Comparison of ENCODE assay signal across 10 mouse cellular contexts in the genomic region with DNA sequence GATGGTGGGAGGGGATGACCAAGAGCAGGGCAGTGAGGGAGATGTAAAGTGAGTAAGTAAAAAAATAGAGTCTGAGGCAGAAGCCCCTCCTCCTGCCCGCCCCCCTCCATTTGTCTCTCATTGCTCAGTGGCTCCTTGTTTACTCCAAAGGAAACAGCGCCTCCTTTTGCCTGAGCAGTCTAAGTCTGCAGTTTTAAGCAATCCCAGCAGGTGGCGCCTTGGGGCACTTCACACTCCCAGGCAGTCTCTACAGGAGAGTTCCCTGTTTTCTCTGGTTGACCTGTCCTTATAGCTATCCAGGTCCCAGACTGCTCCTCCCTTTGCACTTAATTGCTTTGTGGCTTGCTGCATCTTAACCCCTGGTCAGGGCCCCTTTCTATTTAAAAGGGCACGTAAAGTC. TPM values are rescaled to one million over a fixed set of nuclear protein-coding genes. Genes with fewer than 3 reads are reported as not detected.
DNase-seq lines count a peak whose midpoint lies in the region; ATAC-seq and TF ChIP-seq lines count a peak whose summit lies in the region.
"Had no signal": no experiment of that assay in that cellular context is flagged by ENCODE, and none has a peak within 500 bp of the region (broad histone marks: within the 10 kb centered on the region; RNA-seq: fewer than 3 reads in every experiment).

No protein-coding gene starts in this region.

- intact Hi-C loops in gastrocnemius, adult 2 months (cut with DNase I): loop anchor here (2.0 kb wide), 1 partner anchor 334 kb away; no protein-coding TSS in a partner anchor

- no peak overlapping the region for H3K4me2 ChIP-seq in hindbrain, embryonic 16.5 days (ENCODE audit: low read length)
- no peak overlapping the region for H3K4me2 ChIP-seq in midbrain, embryonic 14.5 days (ENCODE audit: low read length)
- H3K4me2 ChIP-seq: embryonic facial prominence, embryonic 13.5 days; limb, embryonic 13.5 days had no signal

- peak; percentile 77 for TF ChIP-seq CTCF in gastrocnemius, adult 2 months (IDR thresholded peaks at IDR 0.05)

- DNase-seq in hindbrain, embryonic 10.5 days (ENCODE audit: low spot score): peak; percentile 72
- DNase-seq in ES-CJ7 (ENCODE audit: low read depth, low spot score): peak; percentile 88
- peak; percentile 51 for DNase-seq in c-Kit-positive CD71-positive TER-119-negative erythroid progenitor cells, embryonic 14.5 days (ENCODE audit: low read depth)
- peak; percentile 66 for DNase-seq in gastrocnemius, adult 2 months
- DNase-seq in layer of hippocampus, postnatal 14 days (ENCODE audit: low spot score in 2 of 2): peak; percentile 79 to 85
- peak; percentile 77 for DNase-seq in midbrain, embryonic 14.5 days
- DNase-seq in thymus, postnatal 0 days (ENCODE audit: low spot score): peak; percentile 63

- peaks cover 30% of the 10 kb centered on the region for H3K4me1 ChIP-seq in hindbrain, embryonic 10.5 days (replicated peaks)
- peaks cover 3% of the 10 kb centered on the region; the same call in 1 of the 2 replicates for H3K4me1 ChIP-seq in hindbrain, embryonic 16.5 days (ENCODE audit: control insufficient read depth, insufficient read depth, low read depth, low read length)
- H3K4me1 ChIP-seq in midbrain, embryonic 14.5 days (ENCODE audit: control insufficient read depth, insufficient read depth, low read length): peaks cover 6% of the 10 kb centered on the region; the same call in 1 of the 2 replicates

- no peaks in the 10 kb centered on the region for H3K9me3 ChIP-seq in hindbrain, embryonic 10.5 days
- no peaks in the 10 kb centered on the region for H3K9me3 ChIP-seq in hindbrain, embryonic 16.5 days (ENCODE audit: control insufficient read depth, low read length)
- no peaks in the 10 kb centered on the region for H3K9me3 ChIP-seq in midbrain, embryonic 14.5 days (ENCODE audit: control insufficient read depth, low read length)
- H3K9me3 ChIP-seq: limb, embryonic 13.5 days had no signal

- no peak for ATAC-seq in hindbrain, embryonic 16.5 days
- no peak for ATAC-seq in midbrain, embryonic 14.5 days (ENCODE audit: low FRiP score, low TSS enrichment)

- no peak overlapping the region for H3K9ac ChIP-seq in hindbrain, embryonic 16.5 days (ENCODE audit: low read depth, low read length)
- H3K9ac ChIP-seq in midbrain, embryonic 14.5 days (replicated peaks; ENCODE audit: low read length): no peak overlapping the region
- H3K9ac ChIP-seq: embryonic facial prominence, embryonic 13.5 days; limb, embryonic 13.5 days had no signal

- WGBS in hindbrain, embryonic 10.5 days: 45% methylated on average over 4 of the region's 4 CpGs
- 33% methylated on average over 4 of the region's 4 CpGs for WGBS in hindbrain, embryonic 16.5 days
- WGBS in midbrain, embryonic 14.5 days: 40% methylated on average over 4 of the region's 4 CpGs

- H3K4me3 ChIP-seq in hindbrain, embryonic 10.5 days: no peak overlapping the region
- H3K4me3 ChIP-seq in hindbrain, embryonic 16.5 days (ENCODE audit: low read length): no peak overlapping the region
- H3K4me3 ChIP-seq in gastrocnemius, adult 2 months: no peak overlapping the region
- no peak overlapping the region for H3K4me3 ChIP-seq in midbrain, embryonic 14.5 days (replicated peaks; ENCODE audit: low read depth, low read length)
- H3K4me3 ChIP-seq: embryonic facial prominence, embryonic 13.5 days; limb, embryonic 13.5 days had no signal

- H3K36me3 ChIP-seq in hindbrain, embryonic 10.5 days: no peaks in the 10 kb centered on the region
- no peaks in the 10 kb centered on the region for H3K36me3 ChIP-seq in hindbrain, embryonic 16.5 days (ENCODE audit: control insufficient read depth, insufficient read depth, low read length)
- H3K36me3 ChIP-seq in midbrain, embryonic 14.5 days (ENCODE audit: control insufficient read depth, insufficient read depth, low read length): no peaks in the 10 kb centered on the region; the same call in 1 of the 2 replicates
- H3K36me3 ChIP-seq: embryonic facial prominence, embryonic 13.5 days; limb, embryonic 13.5 days had no signal

- no peaks in the 10 kb centered on the region for H3K27me3 ChIP-seq in hindbrain, embryonic 10.5 days (ENCODE audit: insufficient read depth, poor library complexity, severe bottlenecking)
- H3K27me3 ChIP-seq in hindbrain, embryonic 16.5 days (replicated peaks; ENCODE audit: control insufficient read depth, insufficient read depth, low read length): no peaks in the 10 kb centered on the region
- no peaks in the 10 kb centered on the region for H3K27me3 ChIP-seq in midbrain, embryonic 14.5 days (ENCODE audit: control insufficient read depth, insufficient read depth, low read length)
- H3K27me3 ChIP-seq: embryonic facial prominence, embryonic 13.5 days; limb, embryonic 13.5 days had no signal

- no peak overlapping the region for H3K27ac ChIP-seq in hindbrain, embryonic 10.5 days
- no peak overlapping the region for H3K27ac ChIP-seq in hindbrain, embryonic 16.5 days (ENCODE audit: low read depth, low read length)
- H3K27ac ChIP-seq in gastrocnemius, adult 2 months: no peak overlapping the region
- no peak overlapping the region for H3K27ac ChIP-seq in midbrain, embryonic 14.5 days (replicated peaks; ENCODE audit: low read depth, low read length)
- H3K27ac ChIP-seq: embryonic facial prominence, embryonic 13.5 days; limb, embryonic 13.5 days had no signal

RNA-seq across cellular contexts. Expression of gene Slc37a1, which starts 44.0 kb away (rescaled TPM):
- 9.0 and 17.3 TPM in 2 replicates for polyA plus RNA-seq in hindbrain, embryonic 10.5 days (2016; fragmentation: Nextera tagmentation; extraction: Ambion mirVana)
- 8.6 and 10.9 TPM in 2 replicates for polyA plus RNA-seq in hindbrain, embryonic 16.5 days (2015; fragmentation: Nextera tagmentation; extraction: Ambion mirVana)
- total RNA-seq in gastrocnemius, adult 2 months (2021): 1 to 10 TPM; 3.0 to 4.2 TPM
- total RNA-seq in layer of hippocampus, postnatal 14 days (2021): 1 to 10 TPM; 4.2 to 7.0 TPM
- 12.0 and 12.8 TPM in 2 replicates for polyA plus RNA-seq in midbrain, embryonic 14.5 days (2014; fragmentation: Nextera tagmentation; extraction: Ambion mirVana)
- polyA plus RNA-seq in thymus, postnatal 0 days (2015; fragmentation: Nextera tagmentation; extraction: Ambion mirVana): 12.8 and 14.1 TPM in 2 replicates

RNA-seq across cellular contexts. Expression of gene Rsph1, which starts 53.4 kb away (rescaled TPM):
- polyA plus RNA-seq in hindbrain, embryonic 10.5 days (2016; fragmentation: Nextera tagmentation; extraction: Ambion mirVana): 4.1 and 7.7 TPM in 2 replicates
- 6.4 and 8.8 TPM in 2 replicates for polyA plus RNA-seq in hindbrain, embryonic 16.5 days (2015; fragmentation: Nextera tagmentation; extraction: Ambion mirVana)
- 10 to 100 TPM in 1 of 2 experiments, 1 to 10 TPM in 1; 4.7 to 17.5 TPM for total RNA-seq in gastrocnemius, adult 2 months (2021)
- total RNA-seq in layer of hippocampus, postnatal 14 days (2021): 10 to 100 TPM; 13.5 to 20.8 TPM
- 1.5 and 2.0 TPM in 2 replicates for polyA plus RNA-seq in midbrain, embryonic 14.5 days (2014; fragmentation: Nextera tagmentation; extraction: Ambion mirVana)
- 0.90 and 1.2 TPM in 2 replicates for polyA plus RNA-seq in thymus, postnatal 0 days (2015; fragmentation: Nextera tagmentation; extraction: Ambion mirVana)

RNA-seq across cellular contexts. Expression of gene Pde9a, which starts 55.4 kb away (rescaled TPM):
- 12.4 and 19.9 TPM in 2 replicates for polyA plus RNA-seq in hindbrain, embryonic 10.5 days (2016; fragmentation: Nextera tagmentation; extraction: Ambion mirVana)
- polyA plus RNA-seq in hindbrain, embryonic 16.5 days (2015; fragmentation: Nextera tagmentation; extraction: Ambion mirVana): 30.3 and 34.4 TPM in 2 replicates
- total RNA-seq in gastrocnemius, adult 2 months (2021): 1 to 10 TPM; 1.8 to 3.3 TPM
- total RNA-seq in layer of hippocampus, postnatal 14 days (2021): 10 to 100 TPM; 25.9 to 28.3 TPM
- 34.6 and 36.5 TPM in 2 replicates for polyA plus RNA-seq in midbrain, embryonic 14.5 days (2014; fragmentation: Nextera tagmentation; extraction: Ambion mirVana)
- polyA plus RNA-seq in thymus, postnatal 0 days (2015; fragmentation: Nextera tagmentation; extraction: Ambion mirVana): 1.4 and 1.6 TPM in 2 replicates
